Mouse (Mus musculus) embryonic facial prominence, embryonic 13.5 days (tissue): Measurements from ENCODE around the gene Zbtb16. TPM values are rescaled to one million over a fixed set of nuclear protein-coding genes. Genes with fewer than 3 reads are reported as not detected.

Experiments
- ATAC-seq: fragments of 200-750 bp; cut with Nextera tagmentation; 2 replicates; pipeline ENCODE4 v1.8.0; 2017; ENCODE audit warnings: low read depth; ENCODE audit not compliant: insufficient number of reproducible peaks, insufficient read depth, low FRiP score, low TSS enrichment
- H3K27ac ChIP-seq: fragments of 300-500 bp; sonication (generic); 2 replicates; pipeline ENCODE4 v1.5.1; 2015; ENCODE audit warnings: moderate library complexity, mild to moderate bottlenecking, inconsistent platforms
- H3K27me3 ChIP-seq: fragments of 300-500 bp; sonication (generic); 2 replicates; pipeline ENCODE4 v1.6.1; 2015; ENCODE audit warnings: mild to moderate bottlenecking, inconsistent platforms
- H3K36me3 ChIP-seq: fragments of 300-500 bp; sonication (generic); 2 replicates; pipeline ENCODE4 v1.6.1; 2015; ENCODE audit warnings: mild to moderate bottlenecking, inconsistent platforms
- H3K4me1 ChIP-seq: fragments of 300-500 bp; sonication (generic); 2 replicates; pipeline ENCODE4 v1.6.1; 2015; ENCODE audit warnings: inconsistent platforms
- H3K4me2 ChIP-seq: fragments of 300-500 bp; sonication (generic); 2 replicates; pipeline ENCODE4 v1.6.1; 2015; ENCODE audit warnings: moderate library complexity, mild to moderate bottlenecking, inconsistent platforms
- H3K4me3 ChIP-seq: fragments of 300-500 bp; sonication (generic); 2 replicates; pipeline ENCODE4 v1.5.1; 2015; ENCODE audit warnings: mild to moderate bottlenecking, inconsistent platforms
- H3K9ac ChIP-seq: fragments of 300-500 bp; sonication (generic); 2 replicates; pipeline ENCODE4 v1.6.1; 2015; ENCODE audit warnings: mild to moderate bottlenecking, inconsistent platforms
- H3K9me3 ChIP-seq: fragments of 300-500 bp; sonication (generic); 2 replicates; pipeline ENCODE4 v1.6.1; 2016; ENCODE audit warnings: inconsistent platforms
- WGBS: fragments of 180-500 bp; shearing (Covaris S2); methylation state at CpG from one replicate; pipeline ENCODE4 v1.1.7; 2015; ENCODE audit warnings: mixed read lengths; 5-methylcytosine and 5-hydroxymethylcytosine counted together
- polyA plus RNA-seq: library from polyadenylated mRNA; unstranded; fragments of >200 nt; fragmentation: Nextera tagmentation; extraction: Ambion mirVana; gene quantifications from 2 replicates; pipeline ENCODE4 v1.2.1, GENCODE M21; 2015

Zbtb16 gene
- polyA plus RNA-seq, 1 experiment from 2014 or later = 2.2 TPM

- H3K36me3 ChIP-seq = no peaks in the 10 kb centered on the region
- H3K4me2 ChIP-seq = no peak overlapping the region
- no peaks in the 10 kb centered on the region for H3K9me3 ChIP-seq
- peaks cover 10% of the 10 kb centered on the region; the same call in 1 of the 2 replicates for H3K27me3 ChIP-seq
- H3K4me1 ChIP-seq = peaks cover 12% of the 10 kb centered on the region
- no peak overlapping the region for H3K27ac ChIP-seq
- no peak overlapping the region for H3K4me3 ChIP-seq
- ATAC-seq = no peak
- WGBS = 83% methylated on average over 6 of the region's 6 CpGs
- no peak overlapping the region for H3K9ac ChIP-seq
Measured at GRCm38 (mm10) chr9:48707824-48708229, 128.2 kb downstream of the Zbtb16 start.

GRCm38 (mm10) chr9:48707134-48707823, 128.7 kb downstream of the Zbtb16 start:
- peaks cover 12% of the 10 kb centered on the region for H3K4me1 ChIP-seq
- H3K36me3 ChIP-seq = no peaks in the 10 kb centered on the region
- H3K27ac ChIP-seq = no peak overlapping the region
- H3K9ac ChIP-seq = no peak overlapping the region
- no peaks in the 10 kb centered on the region for H3K9me3 ChIP-seq
- ATAC-seq = no peak
- 53% methylated on average over 14 of the region's 14 CpGs for WGBS
- no peak overlapping the region for H3K4me3 ChIP-seq
- H3K27me3 ChIP-seq = peaks cover 10% of the 10 kb centered on the region; the same call in 1 of the 2 replicates
- no peak overlapping the region for H3K4me2 ChIP-seq

GRCm38 (mm10) chr9:48701296-48701695, 134.7 kb downstream of the Zbtb16 start:
- no peak for ATAC-seq
- no peak overlapping the region for H3K9ac ChIP-seq
- peaks cover 14% of the 10 kb centered on the region for H3K27me3 ChIP-seq
- H3K36me3 ChIP-seq = no peaks in the 10 kb centered on the region
- no peak overlapping the region for H3K27ac ChIP-seq
- H3K9me3 ChIP-seq = no peaks in the 10 kb centered on the region
- peaks cover 7% of the 10 kb centered on the region for H3K4me1 ChIP-seq
- no peak overlapping the region for H3K4me2 ChIP-seq
- H3K4me3 ChIP-seq = no peak overlapping the region
- WGBS = 81% methylated on average over 4 of the region's 4 CpGs

- Histone ChIP-seq H3K27ac (no peak overlapping the region), H3K4me1 (peaks cover 11% of the 10 kb centered on the region), H3K4me3 (no peak overlapping the region), H3K9ac (no peak overlapping the region), H3K27me3 (peaks cover 18% of the 10 kb centered on the region), H3K36me3 (no peaks in the 10 kb centered on the region), H3K4me2 (no peak overlapping the region), H3K9me3 (no peaks in the 10 kb centered on the region)
- ATAC-seq = no peak
- 72% methylated on average over 8 of the region's 8 CpGs for WGBS
Measured at GRCm38 (mm10) chr9:48700871-48701270, 135.2 kb downstream of the Zbtb16 start.

GRCm38 (mm10) chr9:48697470-48697815, 138.6 kb downstream of the Zbtb16 start:
- H3K4me3 ChIP-seq = no peak overlapping the region
- H3K9me3 ChIP-seq = no peaks in the 10 kb centered on the region
- ATAC-seq = no peak
- no peak overlapping the region for H3K4me2 ChIP-seq
- no peak overlapping the region for H3K9ac ChIP-seq
- H3K36me3 ChIP-seq = no peaks in the 10 kb centered on the region
- no peak overlapping the region for H3K27ac ChIP-seq
- 64% methylated on average over 2 of the region's 2 CpGs for WGBS
- peaks cover 19% of the 10 kb centered on the region for H3K4me1 ChIP-seq
- H3K27me3 ChIP-seq = peaks cover 30% of the 10 kb centered on the region

GRCm38 (mm10) chr9:48696731-48697469, 139.1 kb downstream of the Zbtb16 start:
- no peak overlapping the region for H3K4me3 ChIP-seq
- peaks cover 19% of the 10 kb centered on the region for H3K4me1 ChIP-seq
- ATAC-seq = no peak
- no peak overlapping the region for H3K4me2 ChIP-seq
- H3K27ac ChIP-seq = no peak overlapping the region
- no peaks in the 10 kb centered on the region for H3K36me3 ChIP-seq
- peaks cover 30% of the 10 kb centered on the region for H3K27me3 ChIP-seq
- H3K9ac ChIP-seq = no peak overlapping the region
- WGBS = 40% methylated on average over 12 of the region's 12 CpGs
- no peaks in the 10 kb centered on the region for H3K9me3 ChIP-seq

GRCm38 (mm10) chr9:48696330-48696729, 139.7 kb downstream of the Zbtb16 start:
- Histone ChIP-seq H3K36me3 (no peaks in the 10 kb centered on the region), H3K9ac (no peak overlapping the region), H3K27me3 (peaks cover 29% of the 10 kb centered on the region), H3K9me3 (no peaks in the 10 kb centered on the region), H3K4me2 (no peak overlapping the region), H3K4me3 (no peak overlapping the region), H3K4me1 (peaks cover 19% of the 10 kb centered on the region), H3K27ac (no peak overlapping the region)
- ATAC-seq = no peak
- WGBS = 29% methylated on average over 4 of the region's 4 CpGs

- no peak overlapping the region for H3K4me3 ChIP-seq
- H3K27ac ChIP-seq = no peak overlapping the region
- H3K4me2 ChIP-seq = no peak overlapping the region
- no peaks in the 10 kb centered on the region for H3K9me3 ChIP-seq
- no peak for ATAC-seq
- H3K9ac ChIP-seq = no peak overlapping the region
- H3K27me3 ChIP-seq = peaks cover 24% of the 10 kb centered on the region
- WGBS = 72% methylated on average over 4 of the region's 4 CpGs
- peaks cover 19% of the 10 kb centered on the region for H3K4me1 ChIP-seq
- H3K36me3 ChIP-seq = no peaks in the 10 kb centered on the region
Measured at GRCm38 (mm10) chr9:48695796-48696195, 140.2 kb downstream of the Zbtb16 start.

- Histone ChIP-seq H3K27me3 (peaks cover 24% of the 10 kb centered on the region), H3K4me3 (no peak overlapping the region), H3K9me3 (no peaks in the 10 kb centered on the region), H3K4me1 (peaks cover 19% of the 10 kb centered on the region), H3K4me2 (no peak overlapping the region), H3K27ac (no peak overlapping the region), H3K36me3 (no peaks in the 10 kb centered on the region), H3K9ac (0 out of 2 replicates have a peak overlapping the region, but pooled peaks have one; percentile 17)
- ATAC-seq = no peak
- WGBS = 7% methylated on average over 10 of the region's 10 CpGs
Measured at GRCm38 (mm10) chr9:48694616-48695061, 141.4 kb downstream of the Zbtb16 start.

- no peak overlapping the region for H3K27ac ChIP-seq
- no peaks in the 10 kb centered on the region for H3K36me3 ChIP-seq
- peaks cover 19% of the 10 kb centered on the region for H3K4me1 ChIP-seq
- no peak for ATAC-seq
- H3K27me3 ChIP-seq = peaks cover 24% of the 10 kb centered on the region
- no peak overlapping the region for H3K4me3 ChIP-seq
- 60% methylated on average over 7 of the region's 7 CpGs for WGBS
- H3K4me2 ChIP-seq = no peak overlapping the region
- H3K9ac ChIP-seq = no peak overlapping the region
- no peaks in the 10 kb centered on the region for H3K9me3 ChIP-seq
Measured at GRCm38 (mm10) chr9:48693696-48694095, 142.3 kb downstream of the Zbtb16 start.

GRCm38 (mm10) chr9:48689718-48689980, 146.4 kb downstream of the Zbtb16 start:
- H3K4me3 ChIP-seq = no peak overlapping the region
- no peak overlapping the region for H3K4me2 ChIP-seq
- no peak overlapping the region for H3K9ac ChIP-seq
- peaks cover 6% of the 10 kb centered on the region; the same call in 1 of the 2 replicates for H3K4me1 ChIP-seq
- H3K27ac ChIP-seq = no peak overlapping the region
- no peaks in the 10 kb centered on the region for H3K36me3 ChIP-seq
- peaks cover 8% of the 10 kb centered on the region for H3K27me3 ChIP-seq
- ATAC-seq = no peak
- H3K9me3 ChIP-seq = no peaks in the 10 kb centered on the region
- WGBS = 86% methylated on average over 1 of the region's 1 CpGs
